Mouse (Mus musculus) midbrain, embryonic 13.5 days (tissue): ENCODE data around the gene Serpina3n. TPM values are rescaled to one million over a fixed set of nuclear protein-coding genes. Genes with fewer than 3 reads are reported as not detected.
"Not testable (repeated sequence)": the region's sequence is repeated elsewhere in the genome, so short reads cannot be mapped to it uniquely, and the experiment has no call there.

ENCODE experiments used
- ATAC-seq: fragments of 200-750 bp; cut with Nextera tagmentation; 2 replicates; pipeline ENCODE4 v1.8.0; 2017; ENCODE audit warnings: mild to moderate bottlenecking, moderate TSS enrichment, moderate library complexity
- H3K27ac ChIP-seq: fragments of 300-500 bp; sonication (generic); 2 replicates; pipeline ENCODE4 v1.5.1; 2015; ENCODE audit warnings: inconsistent platforms, mild to moderate bottlenecking, moderate library complexity
- H3K27me3 ChIP-seq: fragments of 300-500 bp; sonication (generic); 2 replicates; pipeline ENCODE4 v1.6.1; 2015; ENCODE audit warnings: mild to moderate bottlenecking, inconsistent platforms
- H3K36me3 ChIP-seq: fragments of 300-500 bp; sonication (generic); 2 replicates; pipeline ENCODE4 v1.6.1; 2015; ENCODE audit warnings: mild to moderate bottlenecking, inconsistent platforms
- H3K4me1 ChIP-seq: fragments of 300-500 bp; sonication (generic); replicated peaks from 2 replicates; pipeline ENCODE4 v1.6.1; 2015; ENCODE audit warnings: inconsistent platforms
- H3K4me2 ChIP-seq: fragments of 300-500 bp; sonication (generic); replicated peaks from 2 replicates; pipeline ENCODE4 v1.6.1; 2015; ENCODE audit warnings: moderate library complexity, mild to moderate bottlenecking, inconsistent platforms
- H3K4me3 ChIP-seq: fragments of 300-500 bp; sonication (generic); replicated peaks from 2 replicates; pipeline ENCODE4 v1.5.1; 2015; ENCODE audit warnings: mild to moderate bottlenecking, inconsistent platforms
- H3K9ac ChIP-seq: fragments of 300-500 bp; sonication (generic); replicated peaks from 2 replicates; pipeline ENCODE4 v1.6.1; 2015; ENCODE audit warnings: mild to moderate bottlenecking, inconsistent platforms
- H3K9me3 ChIP-seq: fragments of 300-500 bp; sonication (generic); 2 replicates; pipeline ENCODE4 v1.6.1; 2016; ENCODE audit warnings: mild to moderate bottlenecking, inconsistent platforms
- WGBS: fragments of 180-500 bp; shearing (Covaris S2); methylation state at CpG from one replicate; pipeline ENCODE4 v1.1.7; 2015; 5-methylcytosine and 5-hydroxymethylcytosine counted together
- polyA plus RNA-seq: library from polyadenylated mRNA; unstranded; fragments of >200 nt; fragmentation: Nextera tagmentation; extraction: Ambion mirVana; gene quantifications from 2 replicates; pipeline ENCODE4 v1.2.1, GENCODE M21; 2015

Gene Serpina3n
- polyA plus RNA-seq, 1 experiment from 2014 or later, result not detected

DNA sequence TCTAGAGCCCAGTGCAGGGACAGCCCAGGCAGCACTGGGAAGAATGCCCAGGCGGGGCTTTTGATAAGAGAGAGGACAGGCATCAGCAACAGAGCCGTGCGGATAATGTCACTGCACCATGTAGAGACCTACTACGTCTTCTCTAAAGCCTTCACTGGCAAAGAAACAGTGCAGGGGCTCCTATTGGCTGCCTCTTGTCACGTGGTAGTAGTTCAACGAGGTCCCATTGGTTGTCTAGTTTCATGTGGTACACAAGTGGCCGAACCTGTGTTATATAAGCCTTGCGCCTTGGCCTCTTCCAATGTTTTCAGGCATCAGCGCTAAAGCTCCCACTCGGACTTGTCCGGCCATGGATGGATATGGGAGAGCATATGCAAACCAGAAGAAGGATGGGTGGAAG, 37.2 kb downstream of the Serpina3n start:
- Histone ChIP-seq H3K9me3 (no peaks in the 10 kb centered on the region), H3K27me3 (peaks cover 23% of the 10 kb centered on the region; the same call in 1 of the 2 replicates), H3K9ac (no peak overlapping the region), H3K27ac (no peak overlapping the region), H3K4me2 (no peak overlapping the region), H3K4me1 (0 out of 2 replicates have a peak, but pooled peaks cover 3% of the 10 kb centered on the region), H3K36me3 (no peaks in the 10 kb centered on the region), H3K4me3 (no peak overlapping the region)
- ATAC-seq, result no peak
- 87% methylated on average over 11 of the region's 11 CpGs for WGBS

- ATAC-seq, H3K4me2 ChIP-seq: not testable (repeated sequence)
- 84% methylated on average over 25 of the region's 25 CpGs for WGBS
Measured at GRCm38 (mm10) chr12:104447056-104447455, 40.5 kb downstream of the Serpina3n start.

DNA sequence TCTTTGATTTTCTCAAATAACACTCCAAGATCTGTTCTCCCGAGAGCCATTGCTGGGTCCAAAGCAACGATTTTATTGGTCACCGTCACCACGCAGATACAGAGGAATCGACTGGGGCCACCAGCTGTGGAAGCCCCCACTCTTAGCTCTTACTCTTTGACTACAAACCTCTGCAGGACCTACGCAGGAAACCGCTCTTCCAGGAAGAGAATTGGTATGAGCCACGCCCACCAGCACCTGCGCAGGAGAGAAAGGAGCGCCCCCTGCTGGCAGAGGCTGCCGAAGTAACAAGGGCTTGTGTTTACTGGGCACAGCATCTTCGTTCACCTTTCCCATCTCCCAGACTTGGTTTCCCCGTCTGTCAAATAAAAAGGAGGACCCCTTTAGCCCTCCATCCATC, 41.6 kb downstream of the Serpina3n start:
- Histone ChIP-seq H3K4me3 (no peak overlapping the region), H3K27me3 (peaks cover 13% of the 10 kb centered on the region; the same call in 1 of the 2 replicates), H3K36me3 (no peaks in the 10 kb centered on the region), H3K4me1 (no peaks in the 10 kb centered on the region), H3K27ac (no peak overlapping the region), H3K9ac (no peak overlapping the region), H3K9me3 (no peaks in the 10 kb centered on the region), H3K4me2 (no peak overlapping the region)
- 28% methylated on average over 13 of the region's 13 CpGs for WGBS
- no peak for ATAC-seq

More at GRCm38 (mm10) chr12:104447056-104447455, 40.5 kb downstream of the Serpina3n start:
- not testable (repeated sequence) for H3K9ac ChIP-seq, H3K4me3 ChIP-seq, H3K4me1 ChIP-seq, H3K9me3 ChIP-seq, H3K27ac ChIP-seq, H3K27me3 ChIP-seq, H3K36me3 ChIP-seq

- H3K9ac ChIP-seq, result no peak overlapping the region
- 85% methylated on average over 10 of the region's 10 CpGs for WGBS
- H3K4me1 ChIP-seq, result no peaks in the 10 kb centered on the region
- H3K36me3 ChIP-seq, result no peaks in the 10 kb centered on the region
- no peak overlapping the region for H3K4me3 ChIP-seq
- no peak overlapping the region for H3K4me2 ChIP-seq
- no peak for ATAC-seq
- no peaks in the 10 kb centered on the region for H3K9me3 ChIP-seq
- no peak overlapping the region for H3K27ac ChIP-seq
- H3K27me3 ChIP-seq, result peaks cover 15% of the 10 kb centered on the region; the same call in 1 of the 2 replicates
Measured at GRCm38 (mm10) chr12:104450257-104450656, 43.7 kb downstream of the Serpina3n start.

DNA sequence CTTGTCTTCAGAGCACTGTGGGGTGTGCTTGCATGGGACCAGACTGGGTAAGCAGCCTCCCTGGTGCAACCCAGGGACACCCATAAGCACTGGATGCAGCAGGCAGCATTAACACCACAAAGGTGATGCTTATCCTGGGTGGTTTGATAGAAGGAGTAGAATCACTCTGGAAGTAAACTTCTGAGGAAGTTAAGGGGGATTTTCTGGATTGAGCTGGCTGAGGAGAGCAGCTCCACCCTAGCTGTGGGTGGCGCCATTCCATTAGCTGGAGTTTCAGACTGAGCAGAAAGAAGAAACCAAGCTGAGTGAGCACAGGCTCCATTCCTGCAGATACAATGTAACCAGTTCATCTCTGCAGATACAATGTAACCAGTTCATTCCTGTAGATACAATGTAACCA, 46.5 kb downstream of the Serpina3n start:
- WGBS, result 61% methylated on average over 1 of the region's 1 CpGs
- no peak for ATAC-seq

DNA sequence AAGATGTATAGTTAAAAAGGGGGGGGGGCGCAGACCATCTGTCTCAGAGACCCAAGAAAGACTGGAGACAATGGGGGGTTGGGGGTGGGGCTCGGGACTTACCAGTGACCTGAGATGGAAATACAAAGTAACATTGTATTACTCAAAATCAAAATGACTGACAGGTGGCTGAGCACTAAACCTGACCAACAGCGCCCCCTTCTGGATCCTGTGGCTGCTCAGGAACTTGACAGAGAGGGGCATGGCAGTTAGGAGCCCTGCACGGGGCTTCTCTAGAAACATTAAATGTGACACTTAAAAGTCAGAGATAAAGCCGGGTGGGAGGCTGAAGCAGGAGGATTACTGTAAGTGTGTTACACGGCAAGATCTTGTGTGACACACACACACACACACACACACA, 52.8 kb downstream of the Serpina3n start:
- Histone ChIP-seq H3K27ac (no peak overlapping the region), H3K27me3 (peaks cover 43% of the 10 kb centered on the region), H3K9me3 (no peaks in the 10 kb centered on the region), H3K4me3 (no peak overlapping the region), H3K9ac (no peak overlapping the region), H3K4me1 (0 out of 2 replicates have a peak, but pooled peaks cover 4% of the 10 kb centered on the region), H3K4me2 (no peak overlapping the region), H3K36me3 (no peaks in the 10 kb centered on the region)
- WGBS, result 65% methylated on average over 6 of the region's 6 CpGs
- ATAC-seq, result no peak

More for the DNA sequence above, 46.5 kb downstream of the Serpina3n start:
- no peaks in the 10 kb centered on the region for H3K36me3 ChIP-seq
- no peak overlapping the region for H3K4me3 ChIP-seq
- peaks cover 12% of the 10 kb centered on the region; the same call in 1 of the 2 replicates for H3K27me3 ChIP-seq
- H3K4me2 ChIP-seq, result no peak overlapping the region
- no peak overlapping the region for H3K9ac ChIP-seq
- no peak overlapping the region for H3K27ac ChIP-seq
- no peaks in the 10 kb centered on the region for H3K4me1 ChIP-seq
- H3K9me3 ChIP-seq, result no peaks in the 10 kb centered on the region

DNA sequence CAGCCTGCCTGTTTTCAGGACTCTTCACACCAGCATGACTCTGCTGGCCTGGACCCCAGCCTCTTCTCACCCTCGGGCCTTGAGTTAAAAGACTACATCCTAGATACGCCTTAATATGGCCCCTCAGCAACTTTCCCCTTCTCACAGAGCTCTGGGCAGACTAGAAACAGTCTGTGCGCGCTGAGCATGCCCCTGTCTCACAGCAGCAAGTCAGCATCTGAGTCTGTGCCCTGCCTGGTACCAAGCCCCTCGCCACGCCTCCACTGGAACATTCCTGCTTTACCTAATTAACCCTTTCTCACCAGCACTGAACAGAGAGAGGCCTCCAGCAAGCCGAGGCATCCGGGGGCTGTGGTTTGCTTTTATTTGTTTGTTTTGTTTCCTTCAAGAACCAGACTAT, 54.8 kb downstream of the Serpina3n start:
- Histone ChIP-seq H3K9me3 (no peaks in the 10 kb centered on the region), H3K4me1 (0 out of 2 replicates have a peak, but pooled peaks cover 5% of the 10 kb centered on the region), H3K27ac (no peak overlapping the region), H3K36me3 (no peaks in the 10 kb centered on the region), H3K4me3 (no peak overlapping the region), H3K27me3 (peaks cover 61% of the 10 kb centered on the region), H3K9ac (no peak overlapping the region; the same call in 1 of the 2 replicates), H3K4me2 (no peak overlapping the region)
- whole genome bisulfite sequencing, result 27% methylated on average over 8 of the region's 8 CpGs
- no peak for ATAC-seq

Other genes with a start within 250 kb of the Serpina3n start
- gene Serpina3f, start 192.2 kb upstream of the Serpina3n start, polyA plus RNA-seq, result 0.07 and 0.13 TPM in 2 replicates
- gene Serpina3g, start 170.5 kb upstream of the Serpina3n start, polyA plus RNA-seq, result 0.26 and 0.36 TPM in 2 replicates
- gene Serpina3i, start 143.6 kb upstream of the Serpina3n start, polyA plus RNA-seq, result not detected in 2 replicates
- gene Serpina3j, start 92.2 kb upstream of the Serpina3n start, polyA plus RNA-seq, result not detected in 2 replicates
- not detected in 2 replicates for gene Serpina3k, start 68.2 kb upstream of the Serpina3n start, polyA plus RNA-seq
- not detected in 2 replicates for gene Serpina3m, start 68.2 kb upstream of the Serpina3n start, polyA plus RNA-seq
- gene Gsc, start 66.6 kb downstream of the Serpina3n start, polyA plus RNA-seq, result 0.32 TPM in 1 of 2 replicates, not detected in the other